Mouse (Mus musculus) stomach, embryonic 15.5 days (tissue): ENCODE data around the gene Krt80. TPM values are rescaled to one million over a fixed set of nuclear protein-coding genes. Genes with fewer than 3 reads are reported as not detected.

Experiments
- ATAC-seq: fragments of 200-750 bp; cut with Nextera tagmentation; 2 replicates; pipeline ENCODE4 v1.8.0; 2017; ENCODE audit warnings: low read depth, moderate number of reproducible peaks, moderate TSS enrichment; ENCODE audit not compliant: insufficient read depth, low FRiP score
- H3K27ac ChIP-seq: fragments of 300-500 bp; sonication (generic); 2 replicates; pipeline ENCODE4 v1.5.1; 2015; ENCODE audit warnings: mild to moderate bottlenecking, inconsistent platforms
- H3K27me3 ChIP-seq: fragments of 300-500 bp; sonication (generic); replicated peaks from 2 replicates; pipeline ENCODE4 v1.6.1; 2015; ENCODE audit warnings: inconsistent platforms
- H3K36me3 ChIP-seq: fragments of 300-500 bp; sonication (generic); 2 replicates; pipeline ENCODE4 v1.6.1; 2015; ENCODE audit warnings: inconsistent platforms
- H3K4me1 ChIP-seq: fragments of 300-500 bp; sonication (generic); 2 replicates; pipeline ENCODE4 v1.6.1; 2015; ENCODE audit warnings: inconsistent platforms
- H3K4me2 ChIP-seq: fragments of 300-500 bp; sonication (generic); 2 replicates; pipeline ENCODE4 v1.6.1; 2015; ENCODE audit warnings: mild to moderate bottlenecking, inconsistent platforms
- H3K4me3 ChIP-seq: fragments of 300-500 bp; sonication (generic); replicated peaks from 2 replicates; pipeline ENCODE4 v1.5.1; 2015; ENCODE audit warnings: inconsistent platforms
- H3K9ac ChIP-seq: fragments of 300-500 bp; sonication (generic); 2 replicates; pipeline ENCODE4 v1.6.1; 2015; ENCODE audit warnings: inconsistent platforms
- H3K9me3 ChIP-seq: fragments of 300-500 bp; sonication (generic); 2 replicates; pipeline ENCODE4 v1.6.1; 2016; ENCODE audit warnings: inconsistent platforms
- WGBS: fragments of 180-500 bp; shearing (Covaris S2); methylation state at CpG from one replicate; pipeline ENCODE4 v1.1.7; 2015; 5-methylcytosine and 5-hydroxymethylcytosine counted together
- microRNA counts: library from miRNA; unstranded; fragments of <30 nt; microRNA quantifications from one replicate; lab custom pipeline; 2016
- microRNA-seq: library from miRNA; unstranded; fragments of <30 nt; microRNA quantifications from one replicate; pipeline ENCODE4, GENCODE M21; 2016
- polyA plus RNA-seq: library from polyadenylated mRNA; unstranded; fragments of >200 nt; fragmentation: Nextera tagmentation; extraction: Ambion mirVana; gene quantifications from 2 replicates; pipeline ENCODE4 v1.2.1, GENCODE M21; 2015

Gene Krt80
- polyA plus RNA-seq, 1 experiment from 2014 or later: 12.7 TPM

- Histone ChIP-seq H3K9me3 (no peaks in the 10 kb centered on the region), H3K27me3 (no peaks in the 10 kb centered on the region), H3K4me3 (no peak overlapping the region), H3K9ac (no peak overlapping the region), H3K4me1 (peaks cover 11% of the 10 kb centered on the region), H3K36me3 (no peaks in the 10 kb centered on the region), H3K27ac (peak overlapping the region; percentile 31; the same call in 1 of the 2 replicates), H3K4me2 (0 out of 2 replicates have a peak overlapping the region, but pooled peaks have one; percentile 5)
- 19% methylated on average over 5 of the region's 5 CpGs for WGBS
- 0 out of 2 replicates have a peak, but pooled peaks have one; percentile 40 for ATAC-seq
Observed at GRCm38 (mm10) chr15:101309493-101309892, 60.5 kb downstream of the Krt80 start.

GRCm38 (mm10) chr15:101308440-101309348, 61.3 kb downstream of the Krt80 start:
- peak overlapping the region; percentile 31; the same call in 1 of the 2 replicates for H3K27ac ChIP-seq
- H3K9ac ChIP-seq: no peak overlapping the region
- no peak overlapping the region for H3K4me2 ChIP-seq
- no peaks in the 10 kb centered on the region for H3K36me3 ChIP-seq
- no peaks in the 10 kb centered on the region for H3K27me3 ChIP-seq
- no peak overlapping the region for H3K4me3 ChIP-seq
- peaks cover 11% of the 10 kb centered on the region for H3K4me1 ChIP-seq
- WGBS: 40% methylated on average over 13 of the region's 13 CpGs
- H3K9me3 ChIP-seq: no peaks in the 10 kb centered on the region
- peak; percentile 30; the same call in 1 of the 2 replicates for ATAC-seq

GRCm38 (mm10) chr15:101306459-101306858, 63.5 kb downstream of the Krt80 start:
- 84% methylated on average over 4 of the region's 4 CpGs for WGBS
- H3K4me2 ChIP-seq: no peak overlapping the region
- H3K9ac ChIP-seq: no peak overlapping the region
- H3K4me3 ChIP-seq: no peak overlapping the region
- ATAC-seq: no peak
- peaks cover 11% of the 10 kb centered on the region for H3K4me1 ChIP-seq
- H3K36me3 ChIP-seq: no peaks in the 10 kb centered on the region
- H3K27ac ChIP-seq: no peak overlapping the region
- no peaks in the 10 kb centered on the region for H3K9me3 ChIP-seq
- no peaks in the 10 kb centered on the region for H3K27me3 ChIP-seq

GRCm38 (mm10) chr15:101303830-101304229, 66.1 kb downstream of the Krt80 start:
- no peak overlapping the region for H3K9ac ChIP-seq
- no peak for ATAC-seq
- WGBS: 79% methylated on average over 4 of the region's 4 CpGs
- no peaks in the 10 kb centered on the region for H3K36me3 ChIP-seq
- no peaks in the 10 kb centered on the region for H3K27me3 ChIP-seq
- H3K4me2 ChIP-seq: no peak overlapping the region
- H3K4me1 ChIP-seq: peaks cover 4% of the 10 kb centered on the region
- H3K9me3 ChIP-seq: no peaks in the 10 kb centered on the region
- H3K4me3 ChIP-seq: no peak overlapping the region
- H3K27ac ChIP-seq: no peak overlapping the region

- H3K9me3 ChIP-seq: no peaks in the 10 kb centered on the region
- H3K9ac ChIP-seq: no peak overlapping the region
- WGBS: 79% methylated on average over 3 of the region's 3 CpGs
- H3K36me3 ChIP-seq: no peaks in the 10 kb centered on the region
- no peak for ATAC-seq
- no peak overlapping the region for H3K4me2 ChIP-seq
- no peaks in the 10 kb centered on the region for H3K27me3 ChIP-seq
- H3K4me3 ChIP-seq: no peak overlapping the region
- H3K4me1 ChIP-seq: peaks cover 7% of the 10 kb centered on the region
- H3K27ac ChIP-seq: no peak overlapping the region
Observed at GRCm38 (mm10) chr15:101302201-101302600, 67.8 kb downstream of the Krt80 start.

GRCm38 (mm10) chr15:101300128-101300527, 69.8 kb downstream of the Krt80 start:
- Histone ChIP-seq H3K9ac (no peak overlapping the region), H3K27ac (no peak overlapping the region), H3K4me3 (no peak overlapping the region), H3K4me1 (peaks cover 9% of the 10 kb centered on the region), H3K4me2 (no peak overlapping the region), H3K36me3 (no peaks in the 10 kb centered on the region), H3K27me3 (no peaks in the 10 kb centered on the region), H3K9me3 (no peaks in the 10 kb centered on the region)
- WGBS: 61% methylated on average over 6 of the region's 6 CpGs
- no peak; the same call in 1 of the 2 replicates for ATAC-seq

- Histone ChIP-seq H3K4me3 (no peak overlapping the region), H3K27ac (no peak overlapping the region), H3K4me1 (peaks cover 15% of the 10 kb centered on the region), H3K9me3 (no peaks in the 10 kb centered on the region), H3K36me3 (no peaks in the 10 kb centered on the region), H3K27me3 (no peaks in the 10 kb centered on the region), H3K9ac (no peak overlapping the region), H3K4me2 (no peak overlapping the region)
- WGBS: 73% methylated on average over 14 of the region's 14 CpGs
- ATAC-seq: no peak
Observed at GRCm38 (mm10) chr15:101299480-101299960, 70.4 kb downstream of the Krt80 start.

GRCm38 (mm10) chr15:101298550-101298949, 71.4 kb downstream of the Krt80 start:
- H3K36me3 ChIP-seq: no peaks in the 10 kb centered on the region
- 24% methylated on average over 7 of the region's 7 CpGs for WGBS
- ATAC-seq: no peak
- H3K4me1 ChIP-seq: peaks cover 23% of the 10 kb centered on the region
- H3K4me2 ChIP-seq: no peak overlapping the region
- H3K9ac ChIP-seq: no peak overlapping the region
- H3K27me3 ChIP-seq: no peaks in the 10 kb centered on the region
- no peaks in the 10 kb centered on the region for H3K9me3 ChIP-seq
- H3K4me3 ChIP-seq: no peak overlapping the region
- no peak overlapping the region for H3K27ac ChIP-seq

- Histone ChIP-seq H3K4me3 (no peak overlapping the region), H3K27ac (no peak overlapping the region), H3K9me3 (no peaks in the 10 kb centered on the region), H3K4me2 (no peak overlapping the region), H3K36me3 (no peaks in the 10 kb centered on the region), H3K27me3 (no peaks in the 10 kb centered on the region), H3K9ac (no peak overlapping the region), H3K4me1 (peaks cover 28% of the 10 kb centered on the region)
- ATAC-seq: no peak
- 57% methylated on average over 7 of the region's 7 CpGs for WGBS
Observed at GRCm38 (mm10) chr15:101297988-101298387, 72.0 kb downstream of the Krt80 start.

MicroRNA genes within 50 kb of the gene (microRNA counts, 519-probe panel; counts per million panel counts)
- microRNA mmu-miR-1941-3p (lab: Ali Mortazavi, UCI) (2,277 counts per million, percentile 40 among the panel's probes with 10 or more counts), microRNA mmu-miR-1941-5p (lab: Ali Mortazavi, UCI) (1,401 counts per million, percentile 6 among the panel's probes with 10 or more counts)

Small RNAs within 50 kb of the gene (microRNA-seq; reads per million reads assigned to microRNA genes)
- 2.3 reads per million, percentile 6 among the genes with 10 or more reads in this experiment for gene Mir1941

Other genes with a start within 250 kb of the Krt80 start
- gene Acvrl1, start 241.6 kb downstream of the Krt80 start, polyA plus RNA-seq: 27.0 and 28.4 TPM in 2 replicates
- 8.9 and 9.9 TPM in 2 replicates for gene Acvr1b, start 196.1 kb downstream of the Krt80 start, polyA plus RNA-seq
- gene Grasp, start 146.0 kb downstream of the Krt80 start, polyA plus RNA-seq: 6.0 and 7.3 TPM in 2 replicates
- gene Nr4a1, start 115.9 kb downstream of the Krt80 start, polyA plus RNA-seq: 10.6 and 11.2 TPM in 2 replicates
- gene Atg101, start 85.9 kb downstream of the Krt80 start, polyA plus RNA-seq: 66.0 and 66.4 TPM in 2 replicates
- gene 6030408B16Rik, start 77.0 kb downstream of the Krt80 start, polyA plus RNA-seq: 9.5 and 11.6 TPM in 2 replicates
- 172 and 231 TPM in 2 replicates for gene Krt7, start 40.9 kb upstream of the Krt80 start, polyA plus RNA-seq
- 0.24 and 0.40 TPM in 2 replicates for gene Krt87, start 68.6 kb upstream of the Krt80 start, polyA plus RNA-seq
- 0.14 TPM in 1 of 2 replicates, not detected in the other for gene Krt88, start 77.6 kb upstream of the Krt80 start, polyA plus RNA-seq
- gene Krt81, start 93.6 kb upstream of the Krt80 start, polyA plus RNA-seq: not detected in 2 replicates
- gene Krt86, start 103.3 kb upstream of the Krt80 start, polyA plus RNA-seq: 0.06 TPM in 1 of 2 replicates, not detected in the other
- gene Krt83, start 121.3 kb upstream of the Krt80 start, polyA plus RNA-seq: 0.10 and 0.30 TPM in 2 replicates
- not detected in 2 replicates for gene Gm49425, start 147.1 kb upstream of the Krt80 start, polyA plus RNA-seq
- not detected in 2 replicates for gene Krt84, start 162.7 kb upstream of the Krt80 start, polyA plus RNA-seq
- gene Krt82, start 180.5 kb upstream of the Krt80 start, polyA plus RNA-seq: not detected in 2 replicates
- 0.10 and 0.19 TPM in 2 replicates for gene Krt90, start 192.8 kb upstream of the Krt80 start, polyA plus RNA-seq
- 0.21 and 0.34 TPM in 2 replicates for gene Krt75, start 203.7 kb upstream of the Krt80 start, polyA plus RNA-seq